Mouse (Mus musculus) liver, adult 2 months (tissue): ENCODE data around the gene Olfml2a. TPM values are rescaled to one million over a fixed set of nuclear protein-coding genes. Genes with fewer than 3 reads are reported as not detected.

Source experiments
- DNase-seq: peaks from one replicate; pipeline ENCODE4 v3.0.0-alpha.2; 2011; ENCODE audit warnings: low read depth, low spot score; ENCODE audit errors: extremely low read depth
- H3K27ac ChIP-seq: fragments of 200-500 bp; replicated peaks from 2 replicates; pipeline ENCODE4 v1.5.1; 2012; ENCODE audit warnings: low read depth, mild to moderate bottlenecking, control low read depth, inconsistent platforms, low read length; ENCODE audit not compliant: insufficient read depth
- H3K27me3 ChIP-seq: fragments of 200-500 bp; 2 replicates; pipeline ENCODE4 v1.6.1; 2012; ENCODE audit warnings: mild to moderate bottlenecking, moderate library complexity, low read length, inconsistent platforms; ENCODE audit not compliant: control insufficient read depth, insufficient read depth
- H3K36me3 ChIP-seq: fragments of 200-500 bp; 2 replicates; pipeline ENCODE4 v1.6.1; 2012; ENCODE audit warnings: low read length, inconsistent platforms; ENCODE audit not compliant: control insufficient read depth, insufficient read depth
- H3K4me1 ChIP-seq: fragments of 200-500 bp; 2 replicates; pipeline ENCODE4 v1.6.1; 2011; ENCODE audit warnings: low read length; ENCODE audit not compliant: control insufficient read depth, insufficient read depth
- H3K4me3 ChIP-seq: fragments of 200-500 bp; 2 replicates; pipeline ENCODE4 v1.5.1; 2011; ENCODE audit warnings: low read depth, mild to moderate bottlenecking, control low read depth, low read length, moderate library complexity; ENCODE audit not compliant: insufficient read depth
- H3K79me2 ChIP-seq: fragments of 200-500 bp; 2 replicates; pipeline ENCODE4 v1.6.1; 2012; ENCODE audit warnings: inconsistent platforms, mild to moderate bottlenecking, low read length, moderate library complexity; ENCODE audit not compliant: control insufficient read depth, insufficient read depth
- H3K9ac ChIP-seq: fragments of 200-500 bp; 2 replicates; pipeline ENCODE4 v1.6.1; 2012; ENCODE audit warnings: low read depth, mild to moderate bottlenecking, control low read depth, inconsistent platforms, low read length
- CTCF ChIP-seq: fragments of 200-500 bp; IDR thresholded peaks from 2 replicates; pipeline ENCODE4 v1.5.1; 2011; ENCODE audit warnings: low read depth, low read length, control low read depth
- POLR2A ChIP-seq: fragments of 200-500 bp; IDR thresholded peaks from 2 replicates; pipeline ENCODE4 v1.6.1; 2011; ENCODE audit warnings: low read length, control low read depth; ENCODE audit not compliant: insufficient read depth; ENCODE audit errors: extremely low read depth
- WGBS: fragments of 180-500 bp; shearing (Covaris S2); methylation state at CpG from one replicate; pipeline ENCODE4 v1.1.7; 2018; 5-methylcytosine and 5-hydroxymethylcytosine counted together
- polyA plus RNA-seq: library from polyadenylated mRNA; depleted of rRNA; stranded (reverse); fragments of >200 nt; gene quantifications from 2 replicates; pipeline ENCODE4 v1.2.3, GENCODE M21; 2012
- total RNA-seq: library from RNA; depleted of rRNA; stranded (reverse); fragments of >200 nt; gene quantifications from 2 replicates; pipeline ENCODE4 v1.2.3, GENCODE M21; 2014

Gene Olfml2a
- total and polyA plus RNA-seq, 2 experiments, result 0.07 to 0.09 TPM

DNA sequence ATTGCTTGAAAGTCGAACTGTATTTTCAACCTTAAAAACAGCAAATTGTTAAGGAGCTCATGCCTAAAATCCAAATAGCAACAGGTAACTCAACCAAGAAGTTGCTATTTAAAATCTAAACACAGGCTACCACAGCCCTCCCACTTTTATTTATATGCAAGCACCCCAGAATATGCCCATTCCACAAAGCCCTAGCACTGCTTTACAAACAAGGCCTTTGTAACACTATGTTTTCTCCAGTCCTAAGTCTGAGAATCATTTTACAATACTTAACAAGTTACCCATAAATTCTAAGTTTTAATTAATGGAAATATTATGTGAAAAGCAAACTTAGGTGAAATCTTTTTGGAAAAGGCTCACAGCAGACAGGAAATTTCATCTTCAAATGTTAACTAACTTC, 17.3 kb upstream of the Olfml2a start:
- TF ChIP-seq POLR2A (no peak), CTCF (no peak)
- Histone ChIP-seq H3K9ac (no peak overlapping the region), H3K27ac (no peak overlapping the region), H3K27me3 (no peaks in the 10 kb centered on the region), H3K4me1 (no peaks in the 10 kb centered on the region), H3K79me2 (no peaks in the 10 kb centered on the region; the same call in 1 of the 2 replicates), H3K36me3 (no peaks in the 10 kb centered on the region), H3K4me3 (no peak overlapping the region)
- no peak for DNase-seq
- 96% methylated on average over 1 of the region's 1 CpGs for WGBS

DNA sequence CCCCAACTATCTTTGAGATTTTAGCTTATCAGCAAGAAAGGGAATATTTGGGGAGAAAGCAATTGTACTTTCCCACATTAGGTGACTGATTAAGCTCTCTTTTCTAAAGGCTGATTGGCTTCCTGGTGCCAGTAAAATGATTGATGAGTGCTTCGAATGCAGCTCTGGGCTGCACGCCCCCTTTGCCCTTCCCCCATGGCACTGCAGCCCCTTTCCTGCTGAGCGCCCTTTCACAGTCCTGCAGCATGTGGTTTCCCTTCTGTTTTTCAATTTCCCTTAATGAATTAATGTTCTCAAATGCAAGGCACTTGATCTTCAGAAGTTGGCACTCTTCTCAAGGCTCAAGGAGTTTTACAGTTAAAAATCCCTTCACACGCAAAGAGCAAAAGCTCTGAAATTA, 16.8 kb upstream of the Olfml2a start:
- no peaks in the 10 kb centered on the region; the same call in 1 of the 2 replicates for H3K79me2 ChIP-seq
- DNase-seq, result no peak
- no peaks in the 10 kb centered on the region for H3K27me3 ChIP-seq
- H3K4me1 ChIP-seq, result no peaks in the 10 kb centered on the region
- H3K27ac ChIP-seq, result no peak overlapping the region
- no peak overlapping the region for H3K4me3 ChIP-seq
- no peak overlapping the region for H3K9ac ChIP-seq
- WGBS, result 78% methylated on average over 4 of the region's 4 CpGs
- no peaks in the 10 kb centered on the region for H3K36me3 ChIP-seq
- no peak for TF ChIP-seq CTCF
- TF ChIP-seq POLR2A, result no peak

DNA sequence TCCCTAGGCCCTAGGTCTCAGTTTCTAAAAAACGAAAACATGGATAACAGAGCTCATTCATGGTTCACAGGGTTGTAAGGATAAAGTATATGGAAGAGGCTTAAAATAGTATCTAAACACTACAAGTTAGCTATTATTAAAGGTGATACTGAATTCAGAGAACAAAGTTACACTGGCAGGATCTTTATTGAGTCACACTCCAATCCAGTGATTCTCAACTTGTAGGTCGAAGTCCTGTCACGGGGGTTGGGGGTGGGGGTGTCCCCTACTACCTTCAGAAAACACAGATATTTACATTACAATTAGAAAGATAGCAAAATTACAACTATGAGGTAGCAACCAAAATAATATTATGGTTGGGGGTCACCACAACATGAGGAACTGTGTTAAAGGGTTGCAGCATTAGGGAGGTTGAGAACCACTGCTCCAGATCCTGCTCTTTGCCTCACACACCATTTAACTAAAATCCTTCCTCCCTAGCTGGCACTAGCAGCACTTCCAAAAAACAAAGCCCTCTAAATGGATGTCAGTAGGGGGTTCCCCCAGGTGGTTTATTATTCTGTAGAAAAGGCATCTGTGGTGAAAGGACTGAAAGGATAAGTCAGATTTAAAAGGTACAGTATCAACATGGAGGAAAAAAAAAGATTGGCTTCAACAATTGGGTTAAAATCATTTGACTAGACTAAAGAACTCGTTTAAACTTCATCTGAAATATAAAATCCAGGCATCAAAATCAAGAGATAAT, 14.7 kb upstream of the Olfml2a start:
- DNase-seq, result peak; percentile 70
- H3K36me3 ChIP-seq, result no peaks in the 10 kb centered on the region
- no peaks in the 10 kb centered on the region for H3K4me1 ChIP-seq
- no peaks in the 10 kb centered on the region for H3K27me3 ChIP-seq
- 37% methylated on average over 4 of the region's 4 CpGs for WGBS
- H3K9ac ChIP-seq, result no peak overlapping the region
- H3K27ac ChIP-seq, result no peak overlapping the region
- no peaks in the 10 kb centered on the region; the same call in 1 of the 2 replicates for H3K79me2 ChIP-seq
- no peak for TF ChIP-seq CTCF
- no peak for TF ChIP-seq POLR2A
- no peak overlapping the region for H3K4me3 ChIP-seq

DNA sequence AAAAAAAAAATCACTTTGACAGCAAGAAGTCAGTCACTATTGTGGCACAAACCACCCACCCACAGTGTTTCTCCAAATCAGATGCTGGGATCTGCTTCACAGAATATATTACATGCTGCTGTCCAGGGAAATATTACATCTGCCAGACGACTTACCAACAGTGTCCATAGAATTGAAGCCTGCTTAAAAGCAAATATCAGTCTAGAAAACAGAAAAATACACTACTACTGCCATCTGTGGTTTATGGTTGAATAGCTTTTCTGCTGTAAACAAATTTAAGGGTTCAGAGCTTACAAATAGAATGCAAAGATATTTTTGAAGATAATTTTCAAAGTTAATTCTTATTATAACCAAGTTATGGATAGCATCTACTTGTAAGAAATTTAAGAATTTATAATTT, 10.4 kb upstream of the Olfml2a start:
- Histone ChIP-seq H3K36me3 (no peaks in the 10 kb centered on the region), H3K27ac (no peak overlapping the region), H3K4me1 (peaks cover 2% of the 10 kb centered on the region; the same call in 1 of the 2 replicates), H3K4me3 (no peak overlapping the region), H3K79me2 (no peaks in the 10 kb centered on the region; the same call in 1 of the 2 replicates), H3K9ac (no peak overlapping the region), H3K27me3 (no peaks in the 10 kb centered on the region)
- WGBS, result 37% methylated on average over 1 of the region's 1 CpGs
- TF ChIP-seq POLR2A, result no peak
- TF ChIP-seq CTCF, result no peak
- no peak for DNase-seq

DNA sequence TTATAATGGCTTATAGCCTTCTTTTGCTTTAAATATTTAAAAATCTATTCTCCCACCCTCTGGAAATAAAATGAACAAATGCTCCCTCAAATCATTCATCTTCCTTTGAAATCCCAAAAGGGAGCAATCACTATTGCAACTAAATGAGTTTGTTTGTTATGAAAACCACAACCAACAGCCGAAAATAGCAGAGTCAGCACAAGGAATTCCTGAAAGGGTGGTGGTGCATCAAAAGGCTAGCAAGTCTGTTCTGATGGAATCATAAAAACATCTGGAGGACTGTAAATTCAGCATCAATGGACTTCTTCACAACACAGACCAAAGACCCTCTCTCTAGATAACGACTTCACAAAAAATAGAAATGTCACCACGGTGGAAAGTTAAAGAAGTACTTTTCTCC, 8.3 kb upstream of the Olfml2a start:
- TF ChIP-seq CTCF, result no peak
- Histone ChIP-seq H3K79me2 (no peaks in the 10 kb centered on the region; the same call in 1 of the 2 replicates), H3K4me1 (peaks cover 2% of the 10 kb centered on the region; the same call in 1 of the 2 replicates), H3K36me3 (no peaks in the 10 kb centered on the region), H3K27me3 (no peaks in the 10 kb centered on the region), H3K4me3 (no peak overlapping the region), H3K27ac (no peak overlapping the region), H3K9ac (no peak overlapping the region)
- DNase-seq, result no peak
- WGBS, result 72% methylated on average over 3 of the region's 3 CpGs

DNA sequence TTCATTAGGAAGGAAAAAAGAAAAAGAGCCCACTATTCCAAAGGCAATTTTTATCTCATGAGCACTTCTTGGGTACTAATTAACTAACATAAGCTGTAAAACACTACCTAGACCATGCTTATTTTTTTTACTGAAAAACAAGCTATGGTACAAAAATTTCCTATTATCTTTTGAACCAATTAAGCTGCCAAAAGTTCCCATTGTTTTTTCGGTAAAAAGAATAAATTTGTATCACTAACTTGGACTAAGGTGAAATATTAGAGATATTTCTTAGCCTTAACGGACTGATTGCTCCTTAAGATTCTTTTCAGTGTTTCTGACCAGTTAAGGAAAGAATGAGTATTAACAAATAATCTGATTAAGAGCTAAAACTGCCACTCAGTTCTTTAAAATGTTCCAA, 7.9 kb upstream of the Olfml2a start:
- DNase-seq, result no peak
- Histone ChIP-seq H3K79me2 (no peaks in the 10 kb centered on the region; the same call in 1 of the 2 replicates), H3K36me3 (no peaks in the 10 kb centered on the region), H3K27ac (no peak overlapping the region), H3K27me3 (no peaks in the 10 kb centered on the region), H3K4me1 (peaks cover 2% of the 10 kb centered on the region; the same call in 1 of the 2 replicates), H3K9ac (no peak overlapping the region), H3K4me3 (no peak overlapping the region)
- WGBS, result 82% methylated on average over 2 of the region's 2 CpGs
- TF ChIP-seq CTCF (no peak), POLR2A (no peak)
